Mouse (Mus musculus) limb, embryonic 13.5 days (tissue): Measurements from ENCODE around the gene Inpp5a. TPM values are rescaled to one million over a fixed set of nuclear protein-coding genes. Genes with fewer than 3 reads are reported as not detected.

Experiments
- ATAC-seq: fragments of 200-750 bp; cut with Nextera tagmentation; 2 replicates; pipeline ENCODE4 v1.8.0; 2017; ENCODE audit warnings: low read depth, moderate number of reproducible peaks, moderate TSS enrichment; ENCODE audit not compliant: low FRiP score
- H3K27ac ChIP-seq: fragments of 300-500 bp; sonication (generic); 2 replicates; pipeline ENCODE4 v1.5.1; 2015; ENCODE audit warnings: inconsistent platforms, mild to moderate bottlenecking, moderate library complexity
- H3K27me3 ChIP-seq: fragments of 300-500 bp; sonication (generic); 2 replicates; pipeline ENCODE4 v1.6.1; 2015; ENCODE audit warnings: mild to moderate bottlenecking, inconsistent platforms
- H3K36me3 ChIP-seq: fragments of 300-500 bp; sonication (generic); 2 replicates; pipeline ENCODE4 v1.6.1; 2015; ENCODE audit warnings: inconsistent platforms, mild to moderate bottlenecking, moderate library complexity
- H3K4me1 ChIP-seq: fragments of 300-500 bp; sonication (generic); 2 replicates; pipeline ENCODE4 v1.6.1; 2015; ENCODE audit warnings: inconsistent platforms
- H3K4me2 ChIP-seq: fragments of 300-500 bp; sonication (generic); replicated peaks from 2 replicates; pipeline ENCODE4 v1.6.1; 2015; ENCODE audit warnings: inconsistent platforms, mild to moderate bottlenecking, moderate library complexity
- H3K4me3 ChIP-seq: fragments of 300-500 bp; sonication (generic); 2 replicates; pipeline ENCODE4 v1.5.1; 2015; ENCODE audit warnings: moderate library complexity, mild to moderate bottlenecking, inconsistent platforms
- H3K9ac ChIP-seq: fragments of 300-500 bp; sonication (generic); 2 replicates; pipeline ENCODE4 v1.6.1; 2015; ENCODE audit warnings: mild to moderate bottlenecking, inconsistent platforms
- H3K9me3 ChIP-seq: fragments of 300-500 bp; sonication (generic); 2 replicates; pipeline ENCODE4 v1.6.1; 2016; ENCODE audit warnings: inconsistent platforms
- WGBS: fragments of 180-500 bp; shearing (Covaris S2); methylation state at CpG from one replicate; pipeline ENCODE4 v1.1.7; 2015; 5-methylcytosine and 5-hydroxymethylcytosine counted together
- polyA plus RNA-seq: library from polyadenylated mRNA; unstranded; fragments of >200 nt; fragmentation: Nextera tagmentation; extraction: Ambion mirVana; gene quantifications from 2 replicates; pipeline ENCODE4 v1.2.1, GENCODE M21; 2015

The Inpp5a gene
- polyA plus RNA-seq, 1 experiment from 2014 or later = 25.2 TPM

- no peak overlapping the region for H3K27ac ChIP-seq
- no peak overlapping the region for H3K4me2 ChIP-seq
- H3K4me1 ChIP-seq = peaks cover 38% of the 10 kb centered on the region
- H3K4me3 ChIP-seq = no peak overlapping the region
- H3K9ac ChIP-seq = no peak overlapping the region
- H3K36me3 ChIP-seq = no peaks in the 10 kb centered on the region
- ATAC-seq = no peak
- 76% methylated on average over 4 of the region's 4 CpGs for WGBS
- H3K27me3 ChIP-seq = no peaks in the 10 kb centered on the region
- no peaks in the 10 kb centered on the region for H3K9me3 ChIP-seq
These were observed 49.7 kb downstream of the Inpp5a start for GRCm38 (mm10) chr7:139438601-139438945.

- ATAC-seq = no peak
- H3K4me1 ChIP-seq = peaks cover 40% of the 10 kb centered on the region
- WGBS = 62% methylated on average over 3 of the region's 3 CpGs
These were observed 50.1 kb downstream of the Inpp5a start for GRCm38 (mm10) chr7:139439031-139439430.

GRCm38 (mm10) chr7:139439922-139440895 is 51.3 kb downstream of the Inpp5a start:
- ATAC-seq = no peak
- Histone ChIP-seq H3K36me3 (no peaks in the 10 kb centered on the region), H3K27me3 (no peaks in the 10 kb centered on the region), H3K27ac (no peak overlapping the region), H3K9me3 (no peaks in the 10 kb centered on the region), H3K4me3 (no peak overlapping the region), H3K4me2 (no peak overlapping the region), H3K9ac (no peak overlapping the region), H3K4me1 (peaks cover 50% of the 10 kb centered on the region)
- 83% methylated on average over 6 of the region's 6 CpGs for WGBS

More at GRCm38 (mm10) chr7:139439031-139439430, 50.1 kb downstream of the Inpp5a start:
- H3K4me2 ChIP-seq = no peak overlapping the region
- H3K27me3 ChIP-seq = no peaks in the 10 kb centered on the region
- H3K36me3 ChIP-seq = no peaks in the 10 kb centered on the region
- no peak overlapping the region for H3K9ac ChIP-seq
- H3K9me3 ChIP-seq = no peaks in the 10 kb centered on the region
- H3K4me3 ChIP-seq = no peak overlapping the region
- no peak overlapping the region for H3K27ac ChIP-seq

- Histone ChIP-seq H3K4me1 (peaks cover 57% of the 10 kb centered on the region), H3K9me3 (no peaks in the 10 kb centered on the region), H3K27me3 (no peaks in the 10 kb centered on the region), H3K9ac (no peak overlapping the region), H3K27ac (no peak overlapping the region), H3K36me3 (no peaks in the 10 kb centered on the region), H3K4me3 (no peak overlapping the region), H3K4me2 (no peak overlapping the region)
- no peak for ATAC-seq
- 41% methylated on average over 5 of the region's 5 CpGs for WGBS
These were observed 52.1 kb downstream of the Inpp5a start for GRCm38 (mm10) chr7:139441022-139441421.

- WGBS = 85% methylated on average over 10 of the region's 10 CpGs
- Histone ChIP-seq H3K4me3 (no peak overlapping the region), H3K36me3 (no peaks in the 10 kb centered on the region), H3K9me3 (no peaks in the 10 kb centered on the region), H3K4me1 (peaks cover 65% of the 10 kb centered on the region), H3K27me3 (no peaks in the 10 kb centered on the region), H3K9ac (no peak overlapping the region), H3K4me2 (no peak overlapping the region), H3K27ac (no peak overlapping the region)
- no peak for ATAC-seq
These were observed 52.9 kb downstream of the Inpp5a start for GRCm38 (mm10) chr7:139441761-139442211.

- Histone ChIP-seq H3K36me3 (no peaks in the 10 kb centered on the region), H3K9ac (no peak overlapping the region), H3K9me3 (no peaks in the 10 kb centered on the region), H3K4me1 (peaks cover 51% of the 10 kb centered on the region), H3K4me2 (no peak overlapping the region), H3K4me3 (no peak overlapping the region), H3K27ac (no peak overlapping the region; the same call in 1 of the 2 replicates), H3K27me3 (no peaks in the 10 kb centered on the region)
- no peak for ATAC-seq
- WGBS = 63% methylated on average over 8 of the region's 8 CpGs
These were observed 56.7 kb downstream of the Inpp5a start for GRCm38 (mm10) chr7:139445621-139446020.

GRCm38 (mm10) chr7:139447381-139447780 is 58.5 kb downstream of the Inpp5a start:
- 82% methylated on average over 3 of the region's 3 CpGs for WGBS
- no peak overlapping the region for H3K4me2 ChIP-seq
- no peak overlapping the region for H3K4me3 ChIP-seq
- H3K36me3 ChIP-seq = no peaks in the 10 kb centered on the region
- H3K4me1 ChIP-seq = peaks cover 33% of the 10 kb centered on the region
- no peak overlapping the region for H3K9ac ChIP-seq
- H3K27ac ChIP-seq = no peak overlapping the region
- no peaks in the 10 kb centered on the region for H3K9me3 ChIP-seq
- H3K27me3 ChIP-seq = no peaks in the 10 kb centered on the region
- no peak for ATAC-seq

GRCm38 (mm10) chr7:139450186-139450998 is 61.5 kb downstream of the Inpp5a start:
- H3K9me3 ChIP-seq = no peaks in the 10 kb centered on the region
- 84% methylated on average over 16 of the region's 16 CpGs for WGBS
- no peaks in the 10 kb centered on the region for H3K27me3 ChIP-seq
- H3K9ac ChIP-seq = no peak overlapping the region
- H3K36me3 ChIP-seq = no peaks in the 10 kb centered on the region
- H3K27ac ChIP-seq = no peak overlapping the region
- H3K4me2 ChIP-seq = no peak overlapping the region
- no peak for ATAC-seq
- H3K4me3 ChIP-seq = no peak overlapping the region
- peaks cover 19% of the 10 kb centered on the region for H3K4me1 ChIP-seq

- 77% methylated on average over 5 of the region's 5 CpGs for WGBS
- Histone ChIP-seq H3K27ac (no peak overlapping the region), H3K36me3 (no peaks in the 10 kb centered on the region), H3K27me3 (no peaks in the 10 kb centered on the region), H3K4me2 (no peak overlapping the region), H3K9ac (no peak overlapping the region), H3K4me3 (no peak overlapping the region), H3K9me3 (no peaks in the 10 kb centered on the region), H3K4me1 (peaks cover 6% of the 10 kb centered on the region)
- no peak for ATAC-seq
These were observed 62.8 kb downstream of the Inpp5a start for GRCm38 (mm10) chr7:139451711-139452110.

- no peak overlapping the region for H3K4me2 ChIP-seq
- no peak overlapping the region for H3K27ac ChIP-seq
- no peak overlapping the region for H3K9ac ChIP-seq
- H3K36me3 ChIP-seq = no peaks in the 10 kb centered on the region
- H3K27me3 ChIP-seq = no peaks in the 10 kb centered on the region
- 77% methylated on average over 2 of the region's 2 CpGs for WGBS
- no peak overlapping the region for H3K4me3 ChIP-seq
- H3K4me1 ChIP-seq = 0 out of 2 replicates have a peak, but pooled peaks cover under 1% of the 10 kb centered on the region
- H3K9me3 ChIP-seq = no peaks in the 10 kb centered on the region
- ATAC-seq = no peak
These were observed 63.3 kb downstream of the Inpp5a start for GRCm38 (mm10) chr7:139452199-139452598.

- Histone ChIP-seq H3K9ac (no peak overlapping the region), H3K4me2 (no peak overlapping the region), H3K4me3 (no peak overlapping the region), H3K4me1 (no peaks in the 10 kb centered on the region), H3K27me3 (no peaks in the 10 kb centered on the region), H3K9me3 (no peaks in the 10 kb centered on the region), H3K36me3 (no peaks in the 10 kb centered on the region), H3K27ac (no peak overlapping the region)
- WGBS = 65% methylated on average over 1 of the region's 1 CpGs
- ATAC-seq = no peak
These were observed 64.3 kb downstream of the Inpp5a start for GRCm38 (mm10) chr7:139453198-139453597.

- H3K27ac ChIP-seq = no peak overlapping the region
- H3K9ac ChIP-seq = no peak overlapping the region
- no peak for ATAC-seq
- H3K4me2 ChIP-seq = no peak overlapping the region
- H3K4me3 ChIP-seq = no peak overlapping the region
- H3K9me3 ChIP-seq = no peaks in the 10 kb centered on the region
- H3K4me1 ChIP-seq = no peaks in the 10 kb centered on the region
- WGBS = 72% methylated on average over 3 of the region's 3 CpGs
- no peaks in the 10 kb centered on the region for H3K27me3 ChIP-seq
- H3K36me3 ChIP-seq = no peaks in the 10 kb centered on the region
These were observed 65.4 kb downstream of the Inpp5a start for GRCm38 (mm10) chr7:139454285-139454684.
